Mouse (Mus musculus) spleen, adult 2 months (tissue): Measurements from ENCODE around the gene Evx2. TPM values are rescaled to one million over a fixed set of nuclear protein-coding genes. Genes with fewer than 3 reads are reported as not detected.
A peak's percentile ranks its signal among the peaks of the same experiment; 100 is the strongest.

Experiments
- DNase-seq, 2 experiments: peaks; one replicate each; pipeline versions ENCODE4 v3.0.0 to v3.0.0-alpha.2; 2012 to 2021; ENCODE audit warnings: low spot score in 2 of 2, low read depth in 1 of 2
- H3K27ac ChIP-seq: fragments of 200-500 bp; 2 replicates; pipeline ENCODE4 v1.5.1; 2012; ENCODE audit warnings: low read length, inconsistent platforms; ENCODE audit not compliant: insufficient read depth
- H3K27me3 ChIP-seq: fragments of 200-500 bp; 2 replicates; pipeline ENCODE4 v1.6.1; 2012; ENCODE audit warnings: mild to moderate bottlenecking, moderate library complexity, low read length, inconsistent platforms; ENCODE audit not compliant: control insufficient read depth, insufficient read depth
- H3K36me3 ChIP-seq: fragments of 200-500 bp; 2 replicates; pipeline ENCODE4 v1.6.1; 2012; ENCODE audit warnings: mild to moderate bottlenecking, low read length, inconsistent platforms; ENCODE audit not compliant: control insufficient read depth, insufficient read depth
- H3K4me1 ChIP-seq: fragments of 200-500 bp; 2 replicates; pipeline ENCODE4 v1.6.1; 2011; ENCODE audit warnings: inconsistent platforms; ENCODE audit not compliant: control insufficient read depth, insufficient read depth, insufficient read length
- H3K4me3 ChIP-seq: fragments of 200-500 bp; 2 replicates; pipeline ENCODE4 v1.5.1; 2011; ENCODE audit warnings: mild to moderate bottlenecking, inconsistent platforms; ENCODE audit not compliant: insufficient read depth, insufficient read length; ENCODE audit errors: extremely low read depth
- CTCF ChIP-seq: fragments of 200-500 bp; IDR thresholded peaks from 2 replicates; pipeline ENCODE4 v1.5.1; 2011; ENCODE audit warnings: mild to moderate bottlenecking, inconsistent platforms; ENCODE audit not compliant: insufficient read depth, insufficient read length, insufficient replicate concordance; ENCODE audit errors: extremely low read depth
- POLR2A ChIP-seq: fragments of 200-500 bp; IDR thresholded peaks from 2 replicates; pipeline ENCODE4 v1.6.1; 2011; ENCODE audit warnings: low read depth, low read length, inconsistent platforms
- WGBS: fragments of 180-500 bp; shearing (Covaris S2); methylation state at CpG from one replicate; pipeline ENCODE4 v1.1.7; 2018; 5-methylcytosine and 5-hydroxymethylcytosine counted together
- polyA plus RNA-seq: library from polyadenylated mRNA; depleted of rRNA; stranded (reverse); fragments of >200 nt; gene quantifications from 2 replicates; pipeline ENCODE4 v1.2.3, GENCODE M21; 2012

The Evx2 gene
- polyA plus RNA-seq, 1 experiment, result not detected

GRCm38 (mm10) chr2:74686301-74686987, 27.1 kb upstream of the Evx2 start:
- Histone ChIP-seq H3K36me3 (no peaks in the 10 kb centered on the region), H3K4me3 (no peak overlapping the region), H3K27me3 (peaks cover 59% of the 10 kb centered on the region), H3K4me1 (peaks cover 5% of the 10 kb centered on the region), H3K27ac (no peak overlapping the region)
- WGBS, result 14% methylated on average over 17 of the region's 17 CpGs
- DNase-seq, result peak in 1 of 2 experiments; percentile 17
- TF ChIP-seq POLR2A, result no peak
- peak; percentile 6; the same call in 1 of the 2 replicates for TF ChIP-seq CTCF

- TF ChIP-seq CTCF (no peak), POLR2A (no peak)
- 25% methylated on average over 4 of the region's 4 CpGs for WGBS
- DNase-seq, result no peak
- H3K4me3 ChIP-seq, result no peak overlapping the region
- peaks cover 5% of the 10 kb centered on the region for H3K4me1 ChIP-seq
- H3K36me3 ChIP-seq, result no peaks in the 10 kb centered on the region
- peaks cover 57% of the 10 kb centered on the region for H3K27me3 ChIP-seq
- H3K27ac ChIP-seq, result no peak overlapping the region
Observed at GRCm38 (mm10) chr2:74685059-74685603, 25.8 kb upstream of the Evx2 start.

GRCm38 (mm10) chr2:74684106-74684505, 24.7 kb upstream of the Evx2 start:
- TF ChIP-seq POLR2A (no peak), CTCF (no peak)
- Histone ChIP-seq H3K27me3 (peaks cover 53% of the 10 kb centered on the region), H3K4me1 (peaks cover 5% of the 10 kb centered on the region), H3K4me3 (no peak overlapping the region), H3K36me3 (no peaks in the 10 kb centered on the region), H3K27ac (no peak overlapping the region)
- DNase-seq, result no peak
- WGBS, result 11% methylated on average over 12 of the region's 12 CpGs

GRCm38 (mm10) chr2:74683471-74683951, 24.2 kb upstream of the Evx2 start:
- no peak for DNase-seq
- H3K27me3 ChIP-seq, result peaks cover 53% of the 10 kb centered on the region
- 7% methylated on average over 18 of the region's 18 CpGs for WGBS
- H3K4me3 ChIP-seq, result no peak overlapping the region
- H3K27ac ChIP-seq, result no peak overlapping the region
- H3K4me1 ChIP-seq, result peaks cover 5% of the 10 kb centered on the region
- H3K36me3 ChIP-seq, result no peaks in the 10 kb centered on the region
- TF ChIP-seq POLR2A (no peak), CTCF (no peak)

GRCm38 (mm10) chr2:74682796-74683195, 23.4 kb upstream of the Evx2 start:
- Histone ChIP-seq H3K27ac (no peak overlapping the region), H3K36me3 (no peaks in the 10 kb centered on the region), H3K4me1 (peaks cover 5% of the 10 kb centered on the region), H3K4me3 (no peak overlapping the region), H3K27me3 (peaks cover 51% of the 10 kb centered on the region)
- WGBS, result 9% methylated on average over 43 of the region's 51 CpGs
- DNase-seq, result no peak
- TF ChIP-seq CTCF (no peak), POLR2A (no peak)

GRCm38 (mm10) chr2:74681594-74682531, 22.5 kb upstream of the Evx2 start:
- peaks cover 43% of the 10 kb centered on the region for H3K27me3 ChIP-seq
- DNase-seq, result no peak
- TF ChIP-seq CTCF (no peak), POLR2A (no peak)
- peaks cover 5% of the 10 kb centered on the region for H3K4me1 ChIP-seq
- H3K27ac ChIP-seq, result no peak overlapping the region
- no peak overlapping the region for H3K4me3 ChIP-seq
- H3K36me3 ChIP-seq, result no peaks in the 10 kb centered on the region
- 4% methylated on average over 78 of the region's 78 CpGs for WGBS
